Mouse (Mus musculus) CH12.LX (cell line): ENCODE results near the gene Cyp39a1. TPM values are rescaled to one million over a fixed set of nuclear protein-coding genes. Genes with fewer than 3 reads are reported as not detected.

Source experiments
- DNase-seq: peaks from one replicate; pipeline ENCODE4 v3.0.0-alpha.2; 2013; ENCODE audit errors: extremely low read depth
- H3K27ac ChIP-seq: 2 replicates; pipeline ENCODE4 v1.5.1; 2012; ENCODE audit warnings: low read depth, mild to moderate bottlenecking, control low read depth, moderate library complexity; ENCODE audit not compliant: insufficient read depth
- H3K27me3 ChIP-seq: replicated peaks from 2 replicates; pipeline ENCODE3; 2012; ENCODE audit warnings: inconsistent platforms
- H3K36me3 ChIP-seq, 2 experiments: replicated peaks in 1 of 2; 2 replicates each; pipeline versions ENCODE3 to v1.6.1; 2012; ENCODE audit warnings: inconsistent platforms in 1 of 2, low read length in 1 of 2, mild to moderate bottlenecking in 1 of 2, mixed read lengths in 1 of 2, moderate library complexity in 1 of 2; ENCODE audit not compliant: control insufficient read depth in 1 of 2, insufficient read depth in 1 of 2
- H3K4me1 ChIP-seq, 2 experiments: 2 replicates each; pipeline ENCODE4 v1.6.1; 2012; ENCODE audit warnings: inconsistent platforms in 1 of 2, moderate library complexity in 1 of 2; ENCODE audit not compliant: insufficient read depth in 2 of 2, control insufficient read depth in 1 of 2
- H3K4me2 ChIP-seq: 2 replicates; pipeline ENCODE4 v1.6.1; 2012; ENCODE audit warnings: low read depth, mild to moderate bottlenecking, control low read depth; ENCODE audit not compliant: poor library complexity, insufficient read depth, severe bottlenecking
- H3K4me3 ChIP-seq, 3 experiments: fragments of 150-350 bp in 1 of 3; sonication (generic) in 1 of 3; replicated peaks in 1 of 3; 2 replicates each; pipeline versions ENCODE3 to v1.5.1; 2011 to 2012; ENCODE audit warnings: low read depth in 2 of 3, low read length in 2 of 3, mild to moderate bottlenecking in 2 of 3, moderate library complexity in 2 of 3, control low read depth in 1 of 3, improper control_type of control experiment in 1 of 3, inconsistent platforms in 1 of 3, mixed read lengths in 1 of 3; ENCODE audit not compliant: poor library complexity in 1 of 3
- H3K79me2 ChIP-seq: replicated peaks from 2 replicates; pipeline ENCODE4 v1.6.1; 2012; ENCODE audit warnings: mild to moderate bottlenecking, moderate library complexity; ENCODE audit not compliant: control insufficient read depth, poor library complexity, insufficient read depth, severe bottlenecking; ENCODE audit errors: extremely low read depth
- H3K9ac ChIP-seq: 2 replicates; pipeline ENCODE4 v1.6.1; 2012; ENCODE audit warnings: low read depth, mild to moderate bottlenecking, control low read depth, moderate library complexity; ENCODE audit not compliant: insufficient read depth
- H3K9me3 ChIP-seq: replicated peaks from 2 replicates; pipeline ENCODE3; 2012; ENCODE audit warnings: low read length, inconsistent platforms, mixed read lengths
- BHLHE40 ChIP-seq: IDR thresholded peaks from 2 replicates; pipeline ENCODE4 v1.6.1; 2011; ENCODE audit warnings: mild to moderate bottlenecking, low read depth, low read length, improper control_type of control experiment
- CHD1 ChIP-seq: IDR thresholded peaks from 2 replicates; pipeline ENCODE4 v1.6.1; 2012; ENCODE audit warnings: low read depth, low read length, improper control_type of control experiment, inconsistent platforms
- CHD2 ChIP-seq: IDR thresholded peaks from 2 replicates; pipeline ENCODE4 v1.6.1; 2011; ENCODE audit warnings: low read length, improper control_type of control experiment
- CTCF ChIP-seq, 2 experiments: IDR thresholded peaks in 1 of 2; conservative IDR thresholded peaks in 1 of 2; 2 replicates each; pipeline ENCODE4 v1.5.1; 2011 to 2012; ENCODE audit warnings: low read depth in 2 of 2, low read length in 2 of 2, improper control_type of control experiment in 1 of 2, inconsistent platforms in 1 of 2, mild to moderate bottlenecking in 1 of 2, moderate library complexity in 1 of 2
- HCFC1 ChIP-seq: IDR thresholded peaks from 2 replicates; pipeline ENCODE4 v1.6.1; 2012; ENCODE audit warnings: low read depth, mild to moderate bottlenecking, inconsistent platforms, low read length, improper control_type of control experiment
- IRF4 ChIP-seq: IDR thresholded peaks from 2 replicates; pipeline ENCODE4 v1.6.1; 2014; ENCODE audit warnings: low read depth, mild to moderate bottlenecking, inconsistent platforms, low read length, improper control_type of control experiment
- JUND ChIP-seq: conservative IDR thresholded peaks from 2 replicates; pipeline ENCODE4 v1.6.1; 2011; ENCODE audit warnings: low read depth, low read length, improper control_type of control experiment
- KAT2A ChIP-seq: IDR thresholded peaks from 2 replicates; pipeline ENCODE4 v1.6.1; 2012; ENCODE audit warnings: low read length, improper control_type of control experiment, inconsistent platforms; ENCODE audit not compliant: insufficient replicate concordance
- MAX ChIP-seq: IDR thresholded peaks from 2 replicates; pipeline ENCODE4 v1.6.1; 2011; ENCODE audit warnings: low read length, improper control_type of control experiment
- MAZ ChIP-seq: IDR thresholded peaks from 2 replicates; pipeline ENCODE4 v1.6.1; 2012; ENCODE audit warnings: low read depth, mild to moderate bottlenecking, inconsistent platforms, low read length, improper control_type of control experiment, moderate library complexity
- MXI1 ChIP-seq: IDR thresholded peaks from 2 replicates; pipeline ENCODE4 v1.6.1; 2011; ENCODE audit warnings: mild to moderate bottlenecking, low read depth, low read length, improper control_type of control experiment
- NELFE ChIP-seq: IDR thresholded peaks from 2 replicates; pipeline ENCODE4 v1.6.1; 2011; ENCODE audit warnings: low read depth, low read length, improper control_type of control experiment
- PAX5 ChIP-seq: IDR thresholded peaks from 2 replicates; pipeline ENCODE4 v1.6.1; 2012; ENCODE audit warnings: low read length, inconsistent platforms, mixed read lengths
- POLR2AphosphoS2 ChIP-seq: IDR thresholded peaks from 2 replicates; pipeline ENCODE4 v1.6.1; 2011; ENCODE audit warnings: low read depth, low read length, improper control_type of control experiment
- TBP ChIP-seq: conservative IDR thresholded peaks from 2 replicates; pipeline ENCODE4 v1.6.1; 2011; ENCODE audit warnings: low read depth, low read length, improper control_type of control experiment
- UBTF ChIP-seq: IDR thresholded peaks from 2 replicates; pipeline ENCODE4 v1.6.1; 2012; ENCODE audit warnings: low read depth, mild to moderate bottlenecking, inconsistent platforms, low read length, improper control_type of control experiment, moderate library complexity
- USF1 ChIP-seq: IDR thresholded peaks from 2 replicates; pipeline ENCODE4 v1.6.1; 2014; ENCODE audit warnings: low read depth, mild to moderate bottlenecking, inconsistent platforms, low read length, improper control_type of control experiment
- USF2 ChIP-seq: conservative IDR thresholded peaks from 2 replicates; pipeline ENCODE4 v1.6.1; 2011; ENCODE audit warnings: low read depth, low read length, improper control_type of control experiment
- ZC3H11A ChIP-seq: IDR thresholded peaks from 2 replicates; pipeline ENCODE4 v1.6.1; 2012; ENCODE audit warnings: low read depth, mild to moderate bottlenecking, inconsistent platforms, low read length, improper control_type of control experiment
- ZKSCAN1 ChIP-seq: IDR thresholded peaks from 2 replicates; pipeline ENCODE4 v1.6.1; 2012; ENCODE audit warnings: low read depth, inconsistent platforms, low read length, improper control_type of control experiment, borderline replicate concordance
- ZMIZ1 ChIP-seq: IDR thresholded peaks from 2 replicates; pipeline ENCODE4 v1.6.1; 2012; ENCODE audit warnings: low read depth, mild to moderate bottlenecking, inconsistent platforms, low read length, improper control_type of control experiment
- ZNF384 ChIP-seq: IDR thresholded peaks from 2 replicates; pipeline ENCODE4 v1.6.1; 2012; ENCODE audit warnings: low read depth, low read length, improper control_type of control experiment, inconsistent platforms
- dilution Hi-C: fragments of 300-500 bp; cut with MboI; formaldehyde crosslinking; loops from 2 replicates; pipeline ENCODE4 v1.14.3; 2020; ENCODE audit warnings: low sequenced_read_pairs; ENCODE audit not compliant: extremely low pct_unique_long_range_greater_than_20kb, extremely low pct_ligation_motif_present
- in situ Hi-C: fragments of 300-500 bp; cut with MboI; formaldehyde crosslinking; loops from 3 replicates; pipeline ENCODE4 v1.14.3; 2019; ENCODE audit warnings: low sequenced_read_pairs, low pct_ligation_motif_present, low pct_unique_long_range_greater_than_20kb, mixed read lengths
- polyA plus RNA-seq: library from polyadenylated mRNA; unstranded; fragments of >175 nt; gene quantifications from 2 replicates; pipeline ENCODE4 v1.2.1, GENCODE M21; 2012; ENCODE audit warnings: low read depth; ENCODE audit not compliant: insufficient read length
- total RNA-seq, 2 experiments: library from RNA; depleted of rRNA; stranded (reverse); fragments of 300-350 nt in 1 of 2; fragments of >200 nt in 1 of 2; gene quantifications; 2 replicates each; pipeline ENCODE4 v1.2.3; 2012 to 2014

Gene Cyp39a1
- total and polyA plus RNA-seq, 3 experiments: 0.04 to 0.43 (median 0.16) TPM

DNA sequence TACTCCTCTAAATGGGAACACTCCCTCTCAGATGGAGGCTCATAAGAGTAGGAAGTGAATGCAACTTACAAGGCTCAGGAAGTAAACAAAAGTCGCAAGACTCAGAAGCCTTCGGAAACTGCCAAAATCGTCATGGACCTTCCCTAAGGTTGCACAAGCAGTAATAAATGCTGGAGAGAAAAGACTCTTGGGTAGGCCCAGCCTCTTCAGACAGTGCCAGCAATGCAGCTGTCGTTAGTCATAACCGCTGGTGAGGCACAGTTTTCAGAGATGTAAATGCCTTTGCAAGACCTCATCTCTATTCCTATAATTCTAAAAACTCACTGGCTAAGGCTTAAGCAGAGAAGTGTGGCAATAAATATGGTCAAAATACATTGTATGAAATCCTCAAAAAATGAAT, 121.0 kb downstream of the Cyp39a1 start:
- H3K4me1 ChIP-seq: no peaks in the 10 kb centered on the region
- H3K9ac ChIP-seq: no peak overlapping the region
- no peak overlapping the region for H3K4me3 ChIP-seq
- H3K79me2 ChIP-seq: no peaks in the 10 kb centered on the region
- H3K4me2 ChIP-seq: no peak overlapping the region
- in situ Hi-C loops (no loop called here), dilution Hi-C loops (no loop called here)
- no peaks in the 10 kb centered on the region for H3K36me3 ChIP-seq
- peaks cover 16% of the 10 kb centered on the region for H3K9me3 ChIP-seq
- no peak for DNase-seq
- H3K27me3 ChIP-seq: no peaks in the 10 kb centered on the region
- TF ChIP-seq USF1 (no peak), JUND (no peak), ZKSCAN1 (no peak), MAZ (no peak), BHLHE40 (no peak), ZNF384 (no peak), ZC3H11A (no peak), NELFE (no peak), TBP (no peak), UBTF (no peak), CTCF (conservative IDR thresholded peaks at IDR 0.05 in 1 of 2, IDR thresholded peaks at IDR 0.05 in 1 of 2; ENCODE audit: low read depth in 2 of 2, low read length in 2 of 2) (no peak), IRF4 (no peak), MXI1 (no peak)
- no peak overlapping the region for H3K27ac ChIP-seq

DNA sequence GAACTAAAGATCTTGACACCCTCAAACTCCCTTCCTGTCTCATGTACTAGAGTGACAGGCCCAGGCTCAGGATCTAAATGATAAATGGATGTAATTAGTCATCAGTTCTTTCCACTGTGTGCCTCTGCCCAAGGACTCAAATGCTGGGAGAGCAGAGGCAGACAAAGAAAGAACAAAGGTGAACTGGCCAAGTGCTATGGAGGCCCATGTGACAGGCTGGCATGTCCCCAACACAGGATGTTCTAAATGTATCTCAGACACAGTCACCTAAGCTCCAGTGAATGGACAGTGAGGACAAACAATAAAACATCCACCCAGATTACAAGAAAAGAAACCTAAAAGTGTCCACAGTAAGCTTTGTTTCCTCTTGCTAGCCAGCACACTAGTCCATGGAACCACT, 122.2 kb downstream of the Cyp39a1 start:
- TF ChIP-seq POLR2AphosphoS2 (no peak), MAX (no peak)
- in situ Hi-C loops: no loop called here
- Histone ChIP-seq H3K4me2 (no peak overlapping the region), H3K9me3 (peaks cover 20% of the 10 kb centered on the region), H3K36me3 (no peaks in the 10 kb centered on the region), H3K4me1 (no peaks in the 10 kb centered on the region), H3K4me3 (no peak overlapping the region), H3K27me3 (no peaks in the 10 kb centered on the region), H3K79me2 (no peaks in the 10 kb centered on the region), H3K9ac (no peak overlapping the region), H3K27ac (no peak overlapping the region)
- DNase-seq: no peak
- dilution Hi-C loops: no loop called here

DNA sequence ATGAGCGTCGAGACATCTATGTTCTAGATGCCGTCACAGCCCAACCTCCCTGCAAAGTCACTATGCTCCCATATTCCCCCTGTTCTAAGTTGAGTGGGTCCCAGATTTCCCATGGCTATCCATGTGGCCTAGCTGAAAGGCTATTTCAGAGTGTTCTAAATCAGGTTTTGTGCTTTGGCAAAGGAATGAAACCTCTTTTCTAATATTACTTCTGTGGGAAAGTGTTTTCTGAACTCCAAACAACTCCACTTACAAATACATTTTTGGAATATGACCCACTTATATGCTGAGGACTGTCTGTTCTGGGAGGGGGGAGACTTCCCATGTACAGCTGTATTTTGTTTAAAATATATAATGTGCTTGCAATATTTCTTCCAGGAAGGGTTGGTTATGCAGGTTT, 124.5 kb downstream of the Cyp39a1 start:
- H3K27me3 ChIP-seq: no peaks in the 10 kb centered on the region
- in situ Hi-C loops: no loop called here
- peaks cover 21% of the 10 kb centered on the region for H3K9me3 ChIP-seq
- DNase-seq: no peak
- H3K4me3 ChIP-seq: no peak overlapping the region
- H3K4me1 ChIP-seq: no peaks in the 10 kb centered on the region
- H3K4me2 ChIP-seq: no peak overlapping the region
- dilution Hi-C loops: no loop called here
- H3K79me2 ChIP-seq: no peaks in the 10 kb centered on the region
- no peak overlapping the region for H3K27ac ChIP-seq
- no peak overlapping the region for H3K9ac ChIP-seq
- TF ChIP-seq JUND (no peak), HCFC1 (no peak), CHD2 (no peak), BHLHE40 (no peak), KAT2A (no peak), IRF4 (no peak), CHD1 (no peak), USF2 (no peak), MAZ (no peak), ZMIZ1 (no peak), PAX5 (no peak), UBTF (no peak)
- TF ChIP-seq, all 38 proteins: peak for 0
- no peaks in the 10 kb centered on the region for H3K36me3 ChIP-seq
